Mouse (Mus musculus) layer of hippocampus, postnatal 14 days (tissue): ENCODE measurements around the gene Sap30l. TPM values are rescaled to one million over a fixed set of nuclear protein-coding genes. Genes with fewer than 3 reads are reported as not detected.
"Not testable (repeated sequence)": the region's sequence is repeated elsewhere in the genome, so short reads cannot be mapped to it uniquely, and the experiment has no call there.

Experiments used
- DNase-seq, 2 experiments: peaks; one replicate each; pipeline ENCODE4 v3.0.0; 2021 to 2022; ENCODE audit warnings: low spot score in 2 of 2, mixed read lengths in 1 of 2
- total RNA-seq, 2 experiments: library from RNA; stranded (reverse); gene quantifications; 2 replicates each; pipeline ENCODE4 v1.2.3; 2021

The Sap30l gene
- total RNA-seq, 2 experiments from 2014 or later: 52.0 to 56.2 TPM

DNA sequence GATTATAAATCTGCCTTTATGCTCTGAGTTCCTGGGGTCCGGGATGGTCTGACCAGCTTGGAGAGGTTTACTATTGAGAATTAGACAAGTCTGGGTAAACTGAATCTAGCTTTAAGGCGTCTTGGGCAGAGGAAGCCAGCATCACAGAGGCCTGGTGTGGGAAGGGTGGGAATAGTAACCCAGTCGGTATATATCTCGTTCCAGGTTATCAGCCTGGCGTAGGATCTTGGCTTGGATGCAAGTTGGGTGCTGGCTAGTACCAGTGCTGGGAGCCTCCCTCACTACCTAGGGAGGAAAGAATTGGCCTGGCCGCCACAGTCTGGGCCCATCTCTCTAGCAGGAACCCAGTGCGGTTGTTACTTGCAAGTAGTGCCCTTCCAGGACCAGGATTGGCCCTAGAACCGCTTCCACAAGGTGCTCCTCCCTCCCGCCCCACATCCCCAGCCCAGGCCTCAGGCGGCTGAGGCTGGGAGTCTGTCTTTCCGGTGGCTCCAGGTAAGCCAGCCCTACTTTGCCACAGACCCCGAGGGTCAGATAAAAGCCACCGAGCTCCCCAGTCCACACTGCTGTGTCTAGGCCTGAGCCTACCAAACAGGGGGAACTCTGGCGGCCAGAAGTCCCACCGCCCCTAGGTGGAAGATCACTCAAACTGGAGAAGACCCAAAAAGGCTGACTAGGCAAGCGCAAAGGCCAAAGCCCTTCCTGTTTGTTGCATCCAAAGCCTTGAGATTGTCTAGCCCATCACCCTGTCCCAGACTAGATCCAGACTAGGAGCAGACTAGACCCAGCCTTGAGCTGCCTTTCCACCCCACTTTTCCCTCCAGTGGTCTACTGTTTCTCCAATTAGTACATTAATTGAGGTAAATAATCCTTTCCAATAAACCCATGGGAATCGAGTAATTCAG lies 28.7 kb downstream of the Sap30l start:
- no peak for DNase-seq

DNA sequence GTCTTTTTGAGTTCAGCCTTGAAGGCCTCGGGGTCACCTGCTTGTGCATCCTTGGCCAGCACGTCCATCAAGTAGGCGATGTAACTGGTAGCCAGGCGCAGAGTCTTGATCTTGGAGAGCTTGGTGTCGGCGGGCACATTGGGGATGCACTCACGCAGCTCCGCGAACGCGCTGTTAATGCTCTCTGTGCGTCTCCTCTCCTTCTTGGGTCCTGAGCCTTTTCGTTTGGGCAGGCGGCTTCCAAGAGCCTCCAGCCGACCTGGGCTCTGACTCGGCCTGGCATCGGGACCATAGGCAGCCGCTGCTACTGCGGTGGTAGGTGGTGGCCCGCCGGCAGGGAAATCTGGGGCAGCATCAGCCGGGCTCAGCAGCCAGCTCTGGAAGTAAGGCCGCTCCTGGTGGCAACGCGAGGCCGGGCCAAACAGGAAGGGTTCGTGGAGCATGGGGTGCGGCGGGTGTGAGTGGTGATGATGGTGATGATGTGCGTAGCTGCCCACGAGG lies 29.9 kb downstream of the Sap30l start:
- DNase-seq: no peak

DNA sequence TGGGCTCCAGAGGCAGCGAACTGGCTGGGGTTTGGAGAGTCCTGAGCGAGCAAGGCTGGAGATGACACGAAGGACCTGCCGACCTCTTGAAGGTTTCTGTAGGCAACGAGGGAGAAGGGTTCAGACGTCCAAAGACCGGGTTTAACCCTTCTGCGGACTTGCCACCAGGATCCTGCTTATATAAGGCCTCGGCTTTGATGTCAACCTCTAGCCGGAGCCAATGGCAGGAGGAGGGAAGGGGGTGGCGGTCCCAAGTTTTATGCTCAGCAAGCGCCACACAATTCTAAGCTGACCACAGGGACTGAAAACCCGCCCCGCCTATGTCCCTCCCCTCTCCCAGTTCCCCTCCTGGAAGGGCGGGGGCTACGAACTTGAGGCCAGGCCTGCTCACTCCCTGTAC lies 30.4 kb downstream of the Sap30l start:
- no peak for DNase-seq

DNA sequence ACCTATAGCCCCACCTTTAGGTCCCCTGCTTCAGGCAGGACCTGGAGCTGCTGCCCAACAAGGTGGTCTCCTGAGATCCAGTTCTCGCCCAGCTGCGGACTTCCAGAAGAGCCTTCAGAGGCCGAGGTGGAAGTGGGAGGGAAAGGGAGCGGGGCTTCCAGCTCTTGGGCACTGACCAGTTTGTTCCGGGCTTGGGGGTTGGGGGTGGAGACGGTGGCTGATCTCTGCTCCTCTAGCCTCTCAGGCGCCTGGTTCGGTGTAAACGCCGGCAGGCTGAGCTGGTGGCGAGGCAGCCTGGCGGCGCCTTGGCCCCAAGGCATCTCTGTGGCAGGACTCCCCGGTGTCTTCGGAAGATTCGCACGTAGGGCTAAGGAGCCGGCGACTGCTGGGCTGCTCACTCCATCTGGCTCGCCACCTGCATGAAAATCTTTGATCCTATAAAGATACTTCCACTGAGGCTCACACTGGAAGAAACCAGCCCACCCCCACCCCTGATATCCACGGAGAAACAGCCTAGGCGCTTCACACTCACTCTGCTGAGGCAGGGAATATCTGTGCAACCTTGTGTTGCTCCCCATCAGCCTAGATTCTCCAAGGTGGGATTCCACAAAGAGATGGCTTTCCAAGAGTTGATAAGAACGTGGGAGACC lies 31.2 kb downstream of the Sap30l start, which contains the start of gene Hand1:
Gene Hand1 (minus strand): TSS at position 267 of the 650 bp plus-strand sequence.
- no peak for DNase-seq

DNA sequence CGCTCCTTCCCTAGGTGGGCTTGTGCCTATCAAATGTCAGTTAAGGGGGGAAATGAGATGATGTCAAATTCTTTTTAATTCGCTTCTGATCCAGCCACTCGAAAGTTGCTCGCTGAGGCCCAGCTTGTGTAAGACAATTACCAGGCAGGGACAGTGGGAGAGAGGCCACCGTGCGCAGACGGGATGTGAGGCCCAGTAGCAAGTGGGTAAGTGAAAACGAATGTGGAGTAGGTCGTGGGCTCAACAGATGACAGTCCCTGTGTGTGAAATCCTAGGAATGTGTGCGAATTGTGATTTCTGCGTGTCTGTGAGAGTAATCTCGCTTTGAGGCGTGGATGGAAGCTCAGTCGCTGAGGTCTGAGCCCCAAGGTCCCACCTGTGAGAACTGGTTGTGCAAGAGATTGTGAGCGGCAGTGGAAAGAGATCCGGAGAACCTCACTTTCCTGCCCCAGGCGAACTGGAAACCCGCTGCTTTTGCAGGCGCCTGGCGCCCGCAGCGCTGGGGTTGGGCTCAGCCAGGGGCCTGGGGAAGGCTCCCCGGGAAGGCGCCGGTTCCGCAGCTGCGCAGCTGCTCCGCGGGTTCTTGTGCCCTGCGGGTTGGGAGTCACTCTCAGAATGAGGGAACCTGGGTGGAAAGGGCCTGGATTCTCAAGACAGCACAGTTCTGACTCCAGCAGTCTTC lies 32.0 kb downstream of the Sap30l start:
- no peak for DNase-seq

DNA sequence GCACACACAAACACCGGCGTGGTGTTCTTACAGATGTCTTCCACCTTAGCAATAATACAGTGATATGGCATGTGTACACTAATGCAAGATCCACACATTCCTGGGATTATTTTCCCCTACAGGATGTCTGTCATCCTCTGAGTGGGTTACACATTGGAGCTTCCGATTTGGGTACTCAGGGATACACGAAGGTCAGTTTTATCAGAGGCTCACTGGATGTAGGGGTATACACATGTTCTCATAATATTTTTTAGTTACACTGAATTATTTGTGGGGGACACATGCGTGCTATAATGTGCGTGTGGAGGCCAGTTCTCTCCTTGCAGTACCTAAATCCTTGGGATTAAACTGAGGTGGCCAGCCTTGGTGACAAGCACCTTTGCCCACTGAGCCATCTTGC lies 32.6 kb downstream of the Sap30l start:
- no peak for DNase-seq

DNA sequence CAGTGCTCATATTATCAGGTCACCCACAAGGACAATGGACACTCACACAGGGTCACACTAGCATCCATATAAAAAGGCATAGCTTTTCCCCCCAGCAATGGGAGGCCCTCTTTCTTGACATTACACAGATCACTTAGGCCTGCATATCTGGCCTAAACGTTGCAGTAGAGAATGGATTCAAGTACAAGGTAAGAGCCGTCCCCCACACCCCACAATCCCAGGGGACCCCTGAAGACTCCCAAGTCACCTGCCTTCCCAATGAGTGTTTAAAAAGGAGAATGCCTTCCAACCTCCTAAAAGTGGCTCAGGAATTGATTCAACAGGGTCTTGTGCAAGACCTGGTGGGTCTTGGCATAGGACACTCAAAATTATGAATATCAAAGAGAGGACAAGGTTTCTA lies 33.9 kb downstream of the Sap30l start:
- no peak for DNase-seq

DNA sequence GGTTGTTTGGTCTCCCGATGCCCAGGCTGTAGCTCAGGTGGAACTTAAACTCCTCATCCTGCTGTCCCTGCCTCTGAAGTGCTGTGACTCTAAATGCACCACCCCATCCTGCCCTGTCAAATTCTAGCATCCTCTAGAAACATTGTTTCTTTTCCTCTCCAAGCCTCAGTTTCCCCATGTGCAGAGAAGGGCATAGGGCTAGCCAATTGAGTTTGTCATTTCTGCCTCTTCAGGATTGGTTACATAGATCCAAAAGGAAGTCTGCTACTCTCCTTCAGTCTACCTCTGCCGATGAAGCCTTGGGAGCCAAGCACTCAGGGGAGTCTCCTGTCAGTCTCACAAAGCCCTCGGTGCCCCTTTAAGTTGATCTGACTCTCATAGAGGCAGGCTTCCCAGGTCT lies 34.5 kb downstream of the Sap30l start:
- DNase-seq: no peak

DNA sequence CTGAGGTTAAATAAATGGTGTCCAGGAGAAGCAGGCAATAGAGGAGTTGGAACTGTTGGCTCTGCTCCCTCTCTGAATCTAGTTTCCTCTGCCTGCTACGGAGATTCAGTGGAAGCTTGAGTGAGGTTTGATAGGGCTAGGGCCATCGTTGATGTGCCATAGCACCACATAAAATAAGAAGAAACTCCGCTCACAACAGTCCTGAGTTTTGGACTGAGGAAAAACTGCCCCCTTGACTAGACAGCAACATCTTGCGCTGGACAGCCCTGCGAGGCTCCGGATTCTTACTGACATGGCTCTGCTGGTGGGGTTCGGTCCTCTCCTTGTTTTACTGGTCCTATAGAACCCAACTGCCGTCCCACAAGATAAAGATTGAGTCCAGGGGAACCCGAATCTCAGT lies 35.0 kb downstream of the Sap30l start:
- DNase-seq: no peak

DNA sequence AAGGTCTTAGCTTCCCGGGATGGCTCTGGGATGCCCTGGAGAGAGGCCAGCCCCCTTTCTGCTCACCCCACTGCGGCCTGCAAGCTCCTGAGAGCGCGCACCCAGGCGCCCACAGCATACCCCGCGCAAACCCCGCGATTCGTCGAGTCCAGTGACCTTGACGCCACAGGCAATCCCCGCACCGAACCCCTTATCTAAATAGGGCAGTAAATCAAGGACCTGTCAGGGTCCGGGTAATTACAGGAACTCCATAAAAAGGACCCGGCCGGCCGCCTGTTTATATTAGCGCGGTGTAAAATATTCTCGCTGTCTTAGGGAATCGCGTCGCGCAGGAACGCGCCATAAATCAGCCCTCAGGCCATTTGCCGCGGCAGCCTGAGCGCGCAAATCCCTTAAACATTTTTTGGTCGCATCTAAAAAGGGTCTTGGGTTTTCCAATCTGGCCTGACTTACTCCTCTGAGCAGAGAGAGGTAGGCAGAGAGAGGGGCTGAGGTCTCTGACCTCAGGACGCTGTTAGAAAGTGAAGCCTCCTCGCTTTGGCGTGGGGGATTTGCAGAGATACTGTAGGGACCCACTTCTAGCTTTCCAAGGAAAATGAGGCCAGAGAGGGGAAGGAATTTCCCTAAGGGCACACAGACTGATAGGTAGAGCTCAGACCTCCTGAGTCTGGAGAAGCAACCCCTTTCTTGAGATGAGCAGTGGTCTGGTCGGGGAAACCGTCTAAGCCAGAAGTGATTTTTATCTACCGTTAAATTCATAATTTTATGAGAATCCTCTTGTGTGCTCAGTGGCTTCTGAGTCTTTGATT lies 35.6 kb downstream of the Sap30l start:
- DNase-seq: no peak

DNA sequence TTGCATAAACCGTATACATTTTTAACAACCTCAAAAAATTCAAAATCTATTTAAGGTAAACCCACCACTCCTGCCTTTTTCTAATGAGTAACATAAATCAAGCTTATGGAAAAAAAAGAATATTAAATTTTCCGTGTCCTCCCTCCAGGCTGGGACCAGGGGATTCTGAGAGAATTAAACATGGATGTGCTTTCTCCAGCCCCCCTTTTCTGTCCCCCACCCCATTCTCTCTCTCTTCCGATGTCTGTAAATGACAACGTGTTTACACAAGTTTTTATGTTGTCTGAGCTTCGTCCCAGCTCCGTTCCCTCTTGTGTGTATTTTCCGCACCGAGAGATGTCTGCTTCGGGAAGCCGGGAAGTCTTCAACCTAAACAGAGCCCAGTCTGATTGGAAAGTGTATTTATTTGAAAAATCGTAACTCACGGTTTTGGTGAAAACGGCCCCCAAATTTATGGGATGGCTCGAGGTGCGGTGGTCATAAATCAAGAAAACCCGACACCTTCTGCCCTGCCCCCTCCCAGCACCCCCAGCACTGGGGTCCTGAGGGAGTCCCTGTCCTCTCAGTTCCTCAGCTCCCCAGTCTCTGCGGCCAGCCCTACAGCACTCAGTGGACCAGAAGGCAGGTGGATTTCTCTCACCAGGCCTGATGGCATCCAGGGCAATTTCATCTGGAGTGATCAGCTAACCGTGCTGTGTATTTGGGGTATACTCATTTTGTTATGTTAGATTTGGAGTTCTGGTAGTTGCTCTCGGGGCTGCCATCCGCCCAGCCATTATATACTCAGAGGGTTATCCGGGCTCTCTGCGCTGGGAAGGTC lies 36.6 kb downstream of the Sap30l start:
- DNase-seq: no peak

DNA sequence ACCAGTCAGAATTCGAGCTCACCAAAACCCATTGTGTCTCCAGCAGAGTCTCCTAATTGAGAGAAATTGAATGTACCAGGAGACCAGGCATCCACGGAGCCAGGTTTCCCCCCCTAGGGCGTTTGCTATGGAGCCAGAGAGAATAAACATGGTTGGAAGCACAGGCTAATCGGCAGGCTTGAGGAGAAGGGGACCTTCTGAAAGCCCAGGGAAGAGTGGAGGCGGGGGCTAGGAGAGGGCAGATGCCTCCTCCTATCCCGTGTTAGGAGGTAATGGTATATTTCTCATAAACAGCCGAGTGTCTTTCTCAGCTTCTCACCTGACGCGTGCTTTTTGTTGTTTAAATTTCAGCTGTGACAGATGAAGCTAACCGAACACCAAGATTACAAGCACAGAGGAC lies 39.5 kb downstream of the Sap30l start:
- no peak for DNase-seq

DNA sequence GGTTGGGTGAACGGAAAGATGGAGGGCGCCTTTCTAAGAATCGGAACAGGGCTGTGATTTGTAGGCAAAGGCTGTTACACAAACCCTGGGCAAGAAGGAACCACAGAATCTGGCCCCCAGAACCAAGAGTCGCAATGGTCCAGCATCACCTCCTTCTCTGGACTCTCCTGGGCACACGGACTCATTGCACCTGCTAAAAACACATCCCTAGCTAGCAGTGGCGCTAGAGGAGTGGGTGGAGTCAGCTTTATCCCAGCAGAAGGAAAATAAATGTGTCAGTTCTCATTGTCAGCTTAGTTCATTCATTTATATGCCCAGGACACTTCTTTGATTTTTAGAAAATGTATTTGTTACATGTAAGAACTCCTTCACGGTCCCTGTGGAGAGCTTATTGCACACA lies 40.0 kb downstream of the Sap30l start:
- no peak for DNase-seq

DNA sequence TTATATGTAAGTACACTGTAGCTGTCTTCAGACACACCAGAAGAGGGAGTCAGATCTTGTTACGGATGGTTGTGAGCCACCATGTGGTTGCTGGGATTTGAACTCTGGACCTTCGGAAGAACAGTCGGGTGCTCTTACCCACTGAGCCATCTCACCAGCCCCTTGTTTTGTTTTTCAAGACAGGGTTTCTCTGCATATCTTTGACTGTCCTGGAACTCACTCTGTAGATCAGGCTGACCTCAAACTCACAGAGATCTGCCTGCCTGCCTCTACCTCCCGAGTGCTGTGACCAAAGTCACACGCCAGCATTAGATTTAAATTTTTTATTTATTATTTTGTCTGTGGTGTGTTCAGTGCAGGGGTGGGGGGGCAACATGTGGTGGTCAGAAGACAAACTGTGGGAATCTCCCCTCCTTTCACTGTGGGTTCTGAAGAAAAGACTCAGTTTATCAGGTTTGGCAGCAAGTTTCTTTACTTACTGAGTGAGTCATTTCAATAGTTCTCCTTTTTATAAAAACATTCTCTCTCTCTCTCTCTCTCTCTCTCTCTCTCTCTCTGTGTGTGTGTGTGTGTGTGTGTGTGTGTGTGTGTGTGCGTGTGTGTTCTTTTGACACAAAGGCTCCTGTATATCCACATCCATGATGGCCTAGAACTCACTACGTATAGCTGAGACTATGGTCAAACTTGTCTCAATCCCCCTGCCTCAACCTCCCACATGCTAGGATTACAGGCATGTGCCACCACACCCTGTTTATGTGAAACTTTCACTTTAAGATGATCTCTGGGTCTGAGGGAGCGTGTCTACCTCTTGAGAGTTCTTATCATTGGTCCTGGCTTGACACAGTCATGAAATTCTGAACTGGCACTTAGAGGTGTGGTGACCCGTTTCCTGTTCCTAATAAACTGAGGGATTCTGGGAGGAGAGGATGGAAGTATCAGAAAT lies 45.3 kb downstream of the Sap30l start:
- DNase-seq: not testable (repeated sequence)

DNA sequence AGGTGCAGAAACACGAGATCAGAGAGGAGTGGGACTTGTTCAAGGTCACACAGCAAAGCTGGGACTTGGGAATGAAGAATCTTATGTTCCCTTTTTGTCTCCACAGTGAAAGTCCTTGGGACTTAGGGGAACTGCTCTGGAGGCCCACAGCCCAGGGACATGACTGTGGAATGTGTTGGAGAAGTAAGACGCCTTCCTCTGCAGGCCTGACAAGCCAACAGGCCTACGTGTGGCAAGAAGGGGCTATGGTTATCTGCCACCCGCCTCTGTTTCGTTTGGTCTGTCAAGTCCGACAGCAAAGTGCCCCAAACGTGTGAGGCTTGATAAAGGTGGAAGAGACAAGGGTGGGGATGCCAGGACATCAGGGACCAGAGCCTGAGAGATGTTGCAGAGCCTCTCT lies 46.0 kb downstream of the Sap30l start:
- no peak for DNase-seq

DNA sequence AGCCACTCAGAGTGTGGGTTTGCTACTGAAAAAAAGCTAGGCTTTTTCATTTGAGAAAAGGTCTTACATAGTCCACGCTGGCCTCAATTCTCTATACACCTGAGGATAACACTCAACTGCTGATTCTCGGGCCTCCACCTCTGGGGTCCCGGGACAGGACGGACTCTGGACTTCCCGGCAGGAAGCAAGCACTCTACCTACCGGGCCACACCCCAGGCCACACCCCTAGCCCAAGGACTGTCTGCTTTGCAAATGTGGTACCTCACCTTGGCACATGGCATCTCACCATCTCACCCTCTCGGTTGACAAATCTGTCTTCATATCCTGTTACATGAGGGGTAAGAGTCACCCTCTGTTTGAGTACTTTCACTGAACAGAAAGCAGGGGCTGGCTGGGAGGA lies 48.9 kb downstream of the Sap30l start:
- no peak for DNase-seq

DNA sequence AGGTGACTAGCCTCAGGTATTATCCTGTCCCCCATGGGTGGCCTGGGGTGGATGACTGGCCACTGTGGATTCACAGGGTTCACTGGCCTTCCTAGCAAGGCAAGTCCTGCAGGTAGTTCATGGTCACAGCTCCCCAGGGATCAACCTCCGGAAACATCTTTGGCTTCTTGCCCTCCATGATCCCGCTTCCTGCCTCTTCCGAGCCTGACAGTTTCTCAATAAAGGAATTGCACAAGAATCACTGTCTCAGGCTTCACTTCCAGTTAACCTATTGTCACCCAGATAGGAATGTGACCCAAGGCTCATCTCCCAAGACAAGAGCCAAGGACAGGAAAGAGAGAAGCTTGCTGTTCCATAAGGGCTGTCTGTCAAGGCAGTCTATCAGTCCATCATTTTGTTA lies 49.5 kb downstream of the Sap30l start:
- no peak for DNase-seq

DNA sequence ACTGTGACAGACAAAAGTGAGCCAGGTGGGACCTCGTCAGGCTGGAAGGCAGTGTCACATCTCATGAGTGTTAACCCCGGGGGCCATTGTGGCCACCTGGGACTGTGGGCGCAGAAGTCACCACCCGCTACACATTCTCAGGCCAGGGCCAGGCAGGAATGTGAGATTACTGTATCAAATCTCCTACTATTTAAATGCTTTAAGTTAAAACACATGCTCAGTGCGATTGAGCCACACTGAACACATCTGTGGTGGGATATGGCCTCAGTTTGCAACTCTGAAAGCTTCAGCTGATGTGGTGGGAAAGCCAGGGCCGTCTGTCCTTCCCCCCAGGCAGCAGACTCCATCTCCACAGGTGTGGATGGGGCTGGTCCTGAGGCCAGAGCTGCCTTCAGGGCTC lies 52.1 kb downstream of the Sap30l start:
- DNase-seq: no peak

DNA sequence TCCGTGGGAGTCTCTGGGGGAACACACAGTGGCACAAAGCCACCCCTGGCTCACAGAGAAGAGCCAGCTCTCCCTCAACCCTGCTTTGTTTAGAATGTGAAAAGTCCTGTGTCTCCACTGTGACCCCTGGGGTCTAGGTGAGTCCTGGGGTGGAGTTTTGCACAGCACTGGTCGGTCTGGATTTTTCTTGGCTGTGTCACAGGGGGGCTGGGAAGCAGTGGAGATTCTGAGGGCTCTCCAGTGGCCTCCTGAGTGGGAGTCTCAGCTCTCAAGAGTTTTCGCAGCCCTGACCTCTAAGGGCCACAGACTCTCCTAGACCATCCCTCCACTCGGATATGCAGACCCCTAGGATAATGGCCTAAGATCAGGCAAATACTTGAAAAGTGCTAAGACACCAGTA lies 56.3 kb downstream of the Sap30l start:
- no peak for DNase-seq
